Mouse (Mus musculus) Patski (cell line): ENCODE results near the gene Ptpn11. TPM values are rescaled to one million over a fixed set of nuclear protein-coding genes. Genes with fewer than 3 reads are reported as not detected.
A peak's percentile ranks its signal among the peaks of the same experiment; 100 is the strongest.
"Not testable (repeated sequence)": the region's sequence is repeated elsewhere in the genome, so short reads cannot be mapped to it uniquely, and the experiment has no call there.

Experiments
- ATAC-seq: fragments of 100-300 bp; one replicate; pipeline ENCODE4 v1.8.0; 2021
- CTCF ChIA-PET: fragments of 350-600 bp; sonication (Branson Sonifier 250); formaldehyde crosslinking; loops from one replicate; lab custom pipeline; 2022; ENCODE audit warnings: inconsistent platforms; lab: Charles Lee
- POLR2A ChIA-PET: fragments of 350-600 bp; sonication (Branson Sonifier 250); formaldehyde crosslinking; loops from one replicate; lab custom pipeline; 2022; ENCODE audit warnings: antibody characterized with exemption, inconsistent platforms; lab: Charles Lee
- DNase-seq: peaks from one replicate; pipeline ENCODE4 v3.0.0-alpha.2; 2011; ENCODE audit warnings: low read depth, low spot score
- H3K27me3 ChIP-seq: fragments of 371-371 bp; one replicate; pipeline ENCODE4 v1.5.1; 2021
- CTCF ChIP-seq: fragments of 100-300 bp; IDR thresholded peaks from one replicate; pipeline ENCODE4 v1.5.1; 2021
- in situ Hi-C: fragments of 300-500 bp; cut with MboI; formaldehyde crosslinking; loops from 3 replicates; pipeline ENCODE4 v1.11.1; 2018; ENCODE audit warnings: low pct_unique_long_range_greater_than_20kb, mixed read lengths
- polyA plus RNA-seq: library from polyadenylated mRNA; unstranded; gene quantifications from one replicate; pipeline ENCODE4 v1.2.3, GENCODE M21; 2021

Ptpn11 gene
- polyA plus RNA-seq: 131 TPM

DNA sequence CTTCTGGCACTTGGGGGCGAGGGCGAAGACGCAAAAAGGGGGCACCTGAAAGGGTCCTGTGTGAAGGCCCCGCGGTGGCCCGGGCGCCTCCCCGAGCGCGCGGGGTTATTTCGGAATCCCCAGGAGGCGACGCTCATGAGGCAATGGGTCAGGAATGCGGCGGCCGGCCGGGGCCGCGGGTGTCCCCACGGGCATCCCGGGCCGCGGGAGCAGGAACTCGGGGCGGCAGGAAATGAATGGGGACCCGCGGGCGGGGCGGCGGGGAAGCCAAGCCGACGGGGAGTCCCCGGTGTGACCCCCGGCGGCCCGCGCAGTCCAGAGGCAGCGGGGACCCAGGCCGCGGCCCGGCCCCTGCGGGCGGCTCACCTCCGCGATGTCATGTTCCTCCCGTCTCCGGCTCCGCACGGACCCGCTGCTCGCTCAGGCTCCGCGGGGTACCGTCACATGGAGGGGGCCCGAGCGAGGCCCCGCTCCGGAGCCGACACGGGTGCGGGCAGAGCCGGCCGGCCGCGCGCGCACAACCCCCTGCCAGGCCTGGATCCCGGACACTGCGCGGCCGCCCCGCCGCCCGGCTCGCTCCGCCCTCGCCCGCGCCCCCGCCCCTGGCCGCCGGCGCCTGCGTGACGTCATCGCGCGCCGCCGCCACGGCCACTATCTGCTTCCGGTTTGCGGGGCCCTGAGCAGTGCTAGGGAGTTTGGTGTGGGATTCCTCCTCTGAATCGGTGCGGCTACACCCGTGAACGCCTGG, at the start of gene Ptpn11:
Gene Ptpn11 (minus strand): TSS at position 562 of the 748 bp plus-strand sequence.
- no peaks in the 10 kb centered on the region for H3K27me3 ChIP-seq
- in situ Hi-C loops: loop anchor here (25.0 kb wide), 1 partner anchor 679 kb away; the partner anchor contains the start of genes Plbd2 and Slc8b1
- no peak for TF ChIP-seq CTCF
- ATAC-seq: peak; percentile 77
- ChIA-PET POLR2A (interaction anchor here (0.7 to 1.9 kb wide), 5 partner anchors 11 to 31 kb away, joined by 3 to 5 read pairs (median 3); no protein-coding TSS in a partner anchor), CTCF (interaction anchor here (1.9 kb wide), 1 partner anchor 12 kb away, joined by 6 read pairs; no protein-coding TSS in a partner anchor)
- no peak for DNase-seq

- in situ Hi-C loops: no loop called here
- no peak for DNase-seq
- no peak for TF ChIP-seq CTCF
- POLR2A ChIA-PET: interaction anchor here (0.8 kb wide), 1 partner anchor 13 kb away, joined by 3 read pairs; no protein-coding TSS in a partner anchor
- no peak for ATAC-seq
- CTCF ChIA-PET: interaction anchor here (0.6 to 1.4 kb wide), 2 partner anchors 13 to 27 kb away, joined by 3 to 5 read pairs; no protein-coding TSS in a partner anchor
- no peaks in the 10 kb centered on the region for H3K27me3 ChIP-seq
These were observed 48.6 kb upstream of the Ptpn11 start for GRCm38 (mm10) chr5:121239846-121240245.

DNA sequence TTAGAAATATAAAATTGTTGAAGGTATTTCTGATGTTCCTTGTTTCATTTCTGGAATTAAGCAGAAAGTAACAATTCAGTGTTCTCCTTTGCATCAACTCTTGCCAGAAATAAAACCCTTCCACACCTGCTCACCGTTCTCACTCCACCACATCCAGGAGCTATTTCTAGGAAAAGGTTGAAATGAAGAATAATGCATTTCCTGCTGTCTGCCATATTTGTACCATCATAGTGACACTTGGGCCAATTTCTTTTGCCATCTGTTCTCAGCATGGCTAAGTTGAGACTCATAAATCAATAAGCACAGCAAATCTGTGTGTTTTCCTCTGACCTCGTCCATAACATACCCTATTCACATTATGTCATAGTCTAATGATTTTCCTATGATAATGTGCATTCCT, 47.0 kb upstream of the Ptpn11 start:
- TF ChIP-seq CTCF: no peak
- CTCF ChIA-PET: no interaction called here
- H3K27me3 ChIP-seq: no peaks in the 10 kb centered on the region
- POLR2A ChIA-PET: no interaction called here
- ATAC-seq (no peak), DNase-seq (no peak)
- in situ Hi-C loops: no loop called here

GRCm38 (mm10) chr5:121236171-121236570, 45.0 kb upstream of the Ptpn11 start:
- CTCF ChIA-PET: no interaction called here
- ATAC-seq (no peak), DNase-seq (no peak)
- no peaks in the 10 kb centered on the region for H3K27me3 ChIP-seq
- in situ Hi-C loops: no loop called here
- TF ChIP-seq CTCF: no peak
- POLR2A ChIA-PET: no interaction called here

DNA sequence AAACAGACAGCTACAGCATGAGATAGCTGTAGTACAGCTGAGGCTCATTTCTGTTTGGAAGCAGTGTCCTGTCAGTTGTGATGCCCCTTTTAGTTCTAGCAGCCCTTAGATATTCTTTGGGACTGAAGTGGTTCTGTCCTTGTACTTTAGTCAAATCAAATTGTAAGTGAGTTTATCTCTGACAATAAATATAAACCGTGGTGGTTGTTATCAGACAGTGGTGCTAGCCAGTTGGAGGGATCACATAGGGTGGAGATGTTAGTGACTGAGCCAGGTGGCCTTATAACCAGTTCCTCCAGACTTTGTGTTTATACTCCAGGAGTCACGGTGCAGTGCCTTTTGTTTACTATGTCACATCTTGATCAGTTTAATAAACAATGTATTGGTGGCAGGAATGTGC, 42.5 kb upstream of the Ptpn11 start:
- H3K27me3 ChIP-seq: no peaks in the 10 kb centered on the region
- in situ Hi-C loops: no loop called here
- no peak for DNase-seq
- TF ChIP-seq CTCF: no peak
- ChIA-PET CTCF (no interaction called here), POLR2A (no interaction called here)
- ATAC-seq: no peak

- POLR2A ChIA-PET: no interaction called here
- DNase-seq (no peak), ATAC-seq (no peak)
- peak; percentile 10 for TF ChIP-seq CTCF
- in situ Hi-C loops: no loop called here
- CTCF ChIA-PET: no interaction called here
- H3K27me3 ChIP-seq: no peaks in the 10 kb centered on the region
These were observed 41.6 kb upstream of the Ptpn11 start for GRCm38 (mm10) chr5:121232789-121233188.

DNA sequence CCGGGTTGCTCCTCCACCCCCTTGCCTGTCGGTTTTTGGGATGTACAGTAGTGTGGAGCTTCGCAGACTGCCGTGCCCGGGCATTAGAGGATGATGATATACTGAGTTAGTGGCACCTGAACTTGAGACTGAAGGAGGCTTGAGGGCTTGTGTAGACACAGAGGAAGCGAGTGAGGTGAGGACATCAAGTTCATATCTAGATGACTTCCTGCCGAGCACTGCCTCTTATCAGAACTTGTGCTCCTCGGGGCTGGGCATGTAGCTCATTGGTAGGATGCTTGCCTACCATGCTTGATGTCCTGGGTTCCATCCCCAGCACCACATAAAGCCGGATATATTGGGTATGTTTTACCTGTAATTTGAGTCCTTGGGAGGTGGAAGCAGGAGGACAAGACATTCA, 39.6 kb upstream of the Ptpn11 start:
- TF ChIP-seq CTCF: no peak
- H3K27me3 ChIP-seq: no peaks in the 10 kb centered on the region
- ChIA-PET CTCF (interaction anchor here (1.0 kb wide), 1 partner anchor 21 kb away, joined by 3 read pairs; no protein-coding TSS in a partner anchor), POLR2A (interaction anchor here (1.5 to 3.0 kb wide), 2 partner anchors 10 to 37 kb away, joined by 3 to 12 read pairs; partner anchors contain the start of gene Hectd4)
- in situ Hi-C loops: no loop called here
- no peak for ATAC-seq
- DNase-seq: no peak

GRCm38 (mm10) chr5:121229182-121229581, 38.0 kb upstream of the Ptpn11 start:
- TF ChIP-seq CTCF: no peak
- CTCF ChIA-PET: interaction anchor here (0.7 to 1.3 kb wide), 2 partner anchors 13 to 37 kb away, joined by 3 read pairs; no protein-coding TSS in a partner anchor
- H3K27me3 ChIP-seq: no peaks in the 10 kb centered on the region
- POLR2A ChIA-PET: interaction anchor here (3.0 kb wide), 1 partner anchor 9 kb away, joined by 12 read pairs; the partner anchor contains the start of gene Hectd4
- DNase-seq (no peak), ATAC-seq (no peak)
- in situ Hi-C loops: no loop called here

DNA sequence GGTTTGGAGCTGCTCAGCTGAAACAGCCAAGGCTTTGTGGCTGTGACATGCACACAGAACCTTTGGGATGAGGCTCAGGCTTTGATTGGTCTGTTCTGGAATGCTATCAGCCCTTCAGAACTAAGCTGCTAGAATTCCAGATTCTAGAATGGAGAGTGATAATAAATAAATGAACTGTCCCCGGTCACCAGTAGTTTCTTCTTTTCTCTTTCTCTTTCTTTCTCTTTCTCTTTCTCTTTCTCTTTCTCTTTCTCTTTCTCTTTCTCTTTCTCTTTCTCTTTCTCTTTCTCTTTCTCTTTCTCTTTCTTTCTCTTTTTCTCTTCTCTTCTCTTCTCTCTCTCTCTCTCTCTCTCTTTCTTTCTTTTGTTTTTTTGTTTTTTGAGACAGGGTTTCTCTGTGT, 36.1 kb upstream of the Ptpn11 start:
- CTCF ChIA-PET: interaction anchor here (1.0 to 1.8 kb wide), 2 partner anchors 13 to 22 kb away, joined by 3 to 7 read pairs; no protein-coding TSS in a partner anchor
- ATAC-seq, DNase-seq, H3K27me3 ChIP-seq, POLR2A ChIA-PET, in situ Hi-C loops: not testable (repeated sequence)

- H3K27me3 ChIP-seq: no peaks in the 10 kb centered on the region
- ATAC-seq: no peak
- TF ChIP-seq CTCF: no peak
- in situ Hi-C loops: no loop called here
- DNase-seq: no peak
- POLR2A ChIA-PET: interaction anchor here (0.6 kb wide), 1 partner anchor 13 kb away, joined by 3 read pairs; no protein-coding TSS in a partner anchor
- CTCF ChIA-PET: interaction anchor here (1.0 to 1.8 kb wide), 2 partner anchors 13 to 22 kb away, joined by 3 to 7 read pairs; no protein-coding TSS in a partner anchor
These were observed 35.6 kb upstream of the Ptpn11 start for GRCm38 (mm10) chr5:121226845-121227244.
